Mouse (Mus musculus): ENCODE results near the gene Trex2. TPM values are rescaled to one million over a fixed set of nuclear protein-coding genes. Genes with fewer than 3 reads are reported as not detected.
"Not testable (repeated sequence)": the region's sequence is repeated elsewhere in the genome, so short reads cannot be mapped to it uniquely, and the experiment has no call there.

Trex2 gene
- polyA plus RNA-seq, 1 experiment from 2014 or later: 98.8 TPM

DNA sequence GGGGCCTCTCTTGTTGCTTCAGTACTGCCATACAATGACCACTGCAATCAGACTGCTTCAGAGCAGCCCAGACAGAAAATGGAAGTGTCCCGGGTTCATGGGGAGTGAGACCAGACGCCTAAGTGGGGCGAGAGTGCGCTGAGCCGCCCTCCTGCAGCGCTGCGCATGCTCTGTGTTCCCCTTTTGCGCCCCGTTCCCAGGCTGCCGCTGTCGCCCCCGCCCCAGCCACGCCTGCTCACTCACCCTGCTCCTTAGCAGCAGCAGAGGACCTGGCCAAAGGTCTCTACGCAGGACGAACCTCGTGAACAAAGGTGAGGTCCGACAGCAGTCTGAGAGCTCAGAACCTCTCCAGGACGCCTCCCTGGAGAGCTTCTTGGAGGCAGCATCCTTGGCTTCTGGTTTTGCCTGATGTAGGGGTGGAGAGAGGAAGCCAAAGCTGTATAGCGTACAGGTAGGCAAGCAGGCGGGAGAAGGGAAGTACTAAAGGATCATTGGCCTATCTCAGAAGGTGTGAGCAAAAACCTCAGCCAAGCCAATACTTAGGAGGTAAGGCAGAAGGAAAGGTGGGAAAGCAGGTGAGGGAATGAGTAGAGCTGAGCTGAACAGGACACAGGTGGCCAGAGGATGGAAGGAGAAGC lies 24.1 kb downstream of the Trex2 start, which contains the start of gene Zfp92:
Gene Zfp92, plus strand, starts transcription at position 217 of the 638 bp plus-strand sequence.
- no peak for ATAC-seq (ENCODE audit: low FRiP score, low TSS enrichment)
- no peak for DNase-seq (ENCODE audit: low spot score)
- H3K4me3 ChIP-seq (ENCODE audit: low read depth, low read length): peak within 1 kb of the TSS; percentile 17; the same call in 1 of the 2 replicates

DNA sequence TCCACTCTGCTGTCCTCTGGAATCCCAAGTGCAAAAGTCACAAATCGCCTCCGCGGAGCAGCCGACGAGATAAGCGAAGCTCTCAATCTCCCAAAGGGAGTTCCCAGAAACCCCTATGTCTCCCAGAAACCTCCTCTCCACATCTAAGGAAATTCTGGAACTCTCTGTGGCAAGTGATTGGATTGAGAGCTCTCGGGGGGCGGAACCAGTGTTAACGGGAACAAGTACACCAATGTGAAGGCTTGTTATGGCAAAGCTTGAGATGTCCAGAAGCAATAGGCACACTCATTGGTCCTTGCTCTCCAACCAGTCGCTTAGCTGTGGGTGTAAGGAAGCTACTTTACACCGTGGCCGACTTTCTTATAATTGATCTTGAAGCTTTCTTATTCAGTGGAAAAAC lies 33.5 kb downstream of the Trex2 start:
- Histone ChIP-seq H3K27ac (replicated peaks) (no peak overlapping the region), H3K4me2 (replicated peaks; ENCODE audit: low read depth) (no peak overlapping the region), H3K27me3 (ENCODE audit: control insufficient read depth, insufficient read depth, low read length) (no peaks in the 10 kb centered on the region), H3K9me3 (ENCODE audit: control insufficient read depth, low read length) (no peaks in the 10 kb centered on the region), H3K4me1 (replicated peaks; ENCODE audit: control insufficient read depth, insufficient read depth) (no peaks in the 10 kb centered on the region), H3K36me3 (ENCODE audit: control insufficient read depth, insufficient read depth, low read length) (no peaks in the 10 kb centered on the region), H3K9ac (ENCODE audit: low read length) (no peak overlapping the region), H3K4me3 (ENCODE audit: low read depth, low read length) (no peak overlapping the region)
- 91% methylated on average over 12 of the region's 12 CpGs for WGBS
- TF ChIP-seq EP300 (optimal IDR thresholded peaks at IDR 0.05): no peak
- no peak for TF ChIP-seq CTCF (IDR thresholded peaks at IDR 0.05; ENCODE audit: low read depth)
- DNase-seq (ENCODE audit: low spot score): no peak
- no peak for ATAC-seq (ENCODE audit: low FRiP score, low TSS enrichment)

More for the DNA sequence above, 24.1 kb downstream of the Trex2 start, which contains the start of gene Zfp92:
- H3K36me3 ChIP-seq (ENCODE audit: control insufficient read depth, insufficient read depth, low read length): no peaks in the 10 kb centered on the region
- no peak within 1 kb of the TSS for H3K27ac ChIP-seq (replicated peaks)
- H3K9ac ChIP-seq (ENCODE audit: low read length): no peak within 1 kb of the TSS
- no peaks in the 10 kb centered on the region for H3K9me3 ChIP-seq (ENCODE audit: control insufficient read depth, low read length)
- H3K27me3 ChIP-seq (ENCODE audit: control insufficient read depth, insufficient read depth, low read length): no peaks in the 10 kb centered on the region
- H3K4me2 ChIP-seq (replicated peaks; ENCODE audit: low read depth): peak within 1 kb of the TSS; percentile 41
- H3K4me1 ChIP-seq (replicated peaks; ENCODE audit: control insufficient read depth, insufficient read depth): no peaks in the 10 kb centered on the region
- WGBS: 22% methylated on average over 19 of the region's 20 CpGs
- TF ChIP-seq EP300 (optimal IDR thresholded peaks at IDR 0.05): no peak
- no peak for TF ChIP-seq CTCF (IDR thresholded peaks at IDR 0.05; ENCODE audit: low read depth)

DNA sequence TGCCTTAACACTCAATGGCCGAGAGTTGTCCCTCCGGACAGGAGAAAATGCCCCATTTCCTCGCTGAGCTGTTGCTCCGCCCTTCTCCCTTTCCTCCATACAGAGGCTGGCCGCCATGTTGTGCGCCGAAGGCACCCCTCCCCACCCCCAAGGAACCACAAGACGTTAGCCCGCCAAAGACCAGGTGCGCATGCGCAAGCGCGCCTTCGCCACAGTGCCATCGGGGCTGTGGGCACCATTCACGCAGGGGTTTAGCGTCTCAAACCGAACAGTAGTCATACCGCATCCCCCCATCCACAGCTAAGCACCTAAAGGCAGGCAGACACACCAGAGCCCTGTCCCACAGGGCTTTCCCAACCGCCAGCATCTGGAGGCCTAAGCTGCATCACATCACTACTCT lies 34.2 kb downstream of the Trex2 start:
- no peaks in the 10 kb centered on the region for H3K27me3 ChIP-seq (ENCODE audit: control insufficient read depth, insufficient read depth, low read length)
- WGBS: 91% methylated on average over 19 of the region's 20 CpGs
- TF ChIP-seq EP300 (optimal IDR thresholded peaks at IDR 0.05): no peak
- TF ChIP-seq CTCF (IDR thresholded peaks at IDR 0.05; ENCODE audit: low read depth): no peak

DNA sequence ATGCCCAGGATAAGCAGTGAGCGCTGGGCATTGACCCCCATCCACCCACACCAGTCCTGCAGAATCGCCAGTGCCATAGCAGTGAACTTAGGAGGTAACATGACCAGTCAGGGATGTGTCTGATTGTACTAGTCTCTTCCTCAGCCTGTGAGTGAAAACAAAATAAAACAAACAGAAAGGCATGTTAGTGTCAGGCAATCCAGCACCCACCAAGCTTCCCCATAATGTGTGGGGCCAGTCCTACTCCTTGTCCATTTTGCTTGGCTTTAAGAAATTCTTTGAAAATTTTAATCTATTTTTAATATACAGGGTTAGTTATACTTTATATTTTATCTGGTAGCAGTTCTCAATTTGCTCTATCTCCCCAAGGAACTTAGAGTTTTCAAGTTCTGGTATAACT lies 36.5 kb downstream of the Trex2 start, which contains the start of gene Gm18336:
Gene Gm18336, minus strand, starts transcription at position 101 of the 400 bp plus-strand sequence.
- not testable (repeated sequence) for H3K9ac ChIP-seq (ENCODE audit: low read length); H3K4me1 ChIP-seq (replicated peaks; ENCODE audit: control insufficient read depth, insufficient read depth); ATAC-seq (ENCODE audit: low FRiP score, low TSS enrichment); H3K9me3 ChIP-seq (ENCODE audit: control insufficient read depth, low read length); H3K27ac ChIP-seq (replicated peaks); H3K4me2 ChIP-seq (replicated peaks; ENCODE audit: low read depth); H3K36me3 ChIP-seq (ENCODE audit: control insufficient read depth, insufficient read depth, low read length); H3K4me3 ChIP-seq (ENCODE audit: low read depth, low read length); DNase-seq (ENCODE audit: low spot score); H3K27me3 ChIP-seq (ENCODE audit: control insufficient read depth, insufficient read depth, low read length)
- WGBS: 75% methylated on average over 1 of the region's 2 CpGs

More for the DNA sequence above, 34.2 kb downstream of the Trex2 start:
- no peak overlapping the region for H3K9ac ChIP-seq (ENCODE audit: low read length)
- no peaks in the 10 kb centered on the region for H3K36me3 ChIP-seq (ENCODE audit: control insufficient read depth, insufficient read depth, low read length)
- no peak overlapping the region for H3K4me3 ChIP-seq (ENCODE audit: low read depth, low read length)
- no peaks in the 10 kb centered on the region for H3K9me3 ChIP-seq (ENCODE audit: control insufficient read depth, low read length)
- ATAC-seq (ENCODE audit: low FRiP score, low TSS enrichment) (no peak), DNase-seq (ENCODE audit: low spot score) (no peak)
- H3K4me1 ChIP-seq (replicated peaks; ENCODE audit: control insufficient read depth, insufficient read depth): no peaks in the 10 kb centered on the region
- H3K27ac ChIP-seq (replicated peaks): no peak overlapping the region
- H3K4me2 ChIP-seq (replicated peaks; ENCODE audit: low read depth): no peak overlapping the region

DNA sequence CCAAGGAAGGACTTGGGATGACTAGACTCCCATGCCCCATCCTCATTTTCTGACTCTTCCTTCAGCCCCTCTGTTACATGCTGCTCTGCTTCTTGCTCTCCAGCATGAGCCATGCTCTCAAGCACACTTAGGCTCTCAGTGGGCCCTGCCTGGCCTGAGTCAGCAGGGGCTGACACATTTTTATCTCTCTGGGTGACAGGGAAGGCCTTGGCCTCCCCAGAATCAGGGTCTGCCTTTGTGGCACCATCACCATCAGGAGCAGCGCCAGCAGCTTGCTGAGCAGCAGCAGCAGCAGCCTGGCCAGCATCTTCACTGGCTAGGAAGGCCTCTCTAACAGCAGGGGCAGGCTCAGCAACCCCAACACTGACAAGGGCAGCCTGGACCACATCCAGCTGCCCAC lies 38.7 kb downstream of the Trex2 start:
- WGBS: 94% methylated on average over 1 of the region's 1 CpGs
- H3K4me1 ChIP-seq (replicated peaks; ENCODE audit: control insufficient read depth, insufficient read depth): no peaks in the 10 kb centered on the region
- no peak for ATAC-seq (ENCODE audit: low FRiP score, low TSS enrichment)

DNA sequence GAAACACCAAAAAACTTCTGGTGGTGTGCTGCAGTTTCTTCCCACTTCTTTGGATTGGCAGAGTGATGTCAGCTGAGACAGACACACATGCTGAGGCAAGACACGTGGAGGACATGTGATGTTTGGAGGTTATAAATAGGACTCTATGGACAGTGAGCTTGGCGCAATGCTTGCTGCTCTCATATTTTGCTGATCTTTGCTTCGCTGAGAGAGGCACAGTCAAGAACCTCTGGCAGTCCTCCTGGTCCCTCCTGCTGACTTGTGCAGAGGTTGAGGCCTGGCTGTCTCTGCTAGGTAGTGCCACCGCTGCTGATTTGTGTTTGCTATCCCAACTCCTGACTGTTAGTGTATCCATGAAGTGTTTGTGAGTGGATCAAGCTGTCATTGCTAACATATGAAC lies 43.7 kb downstream of the Trex2 start:
- Histone ChIP-seq H3K4me1 (replicated peaks; ENCODE audit: control insufficient read depth, insufficient read depth) (no peaks in the 10 kb centered on the region), H3K9me3 (ENCODE audit: control insufficient read depth, low read length) (no peaks in the 10 kb centered on the region), H3K4me3 (ENCODE audit: low read depth, low read length) (no peak overlapping the region), H3K9ac (ENCODE audit: low read length) (no peak overlapping the region), H3K27me3 (ENCODE audit: control insufficient read depth, insufficient read depth, low read length) (no peaks in the 10 kb centered on the region), H3K4me2 (replicated peaks; ENCODE audit: low read depth) (no peak overlapping the region), H3K36me3 (ENCODE audit: control insufficient read depth, insufficient read depth, low read length) (no peaks in the 10 kb centered on the region), H3K27ac (replicated peaks) (no peak overlapping the region)
- no peak for DNase-seq (ENCODE audit: low spot score)
- TF ChIP-seq CTCF (IDR thresholded peaks at IDR 0.05; ENCODE audit: low read depth): no peak
- TF ChIP-seq EP300 (optimal IDR thresholded peaks at IDR 0.05): no peak
- ATAC-seq (ENCODE audit: low FRiP score, low TSS enrichment): no peak
- 80% methylated on average over 4 of the region's 4 CpGs for WGBS

More for the DNA sequence above, 38.7 kb downstream of the Trex2 start:
- DNase-seq (ENCODE audit: low spot score): no peak
- no peak overlapping the region for H3K9ac ChIP-seq (ENCODE audit: low read length)
- H3K27me3 ChIP-seq (ENCODE audit: control insufficient read depth, insufficient read depth, low read length): no peaks in the 10 kb centered on the region
- H3K27ac ChIP-seq (replicated peaks): no peak overlapping the region
- no peak for TF ChIP-seq CTCF (IDR thresholded peaks at IDR 0.05; ENCODE audit: low read depth)
- no peak for TF ChIP-seq EP300 (optimal IDR thresholded peaks at IDR 0.05)
- no peak overlapping the region for H3K4me3 ChIP-seq (ENCODE audit: low read depth, low read length)
- no peak overlapping the region for H3K4me2 ChIP-seq (replicated peaks; ENCODE audit: low read depth)
- H3K9me3 ChIP-seq (ENCODE audit: control insufficient read depth, low read length): no peaks in the 10 kb centered on the region
- no peaks in the 10 kb centered on the region for H3K36me3 ChIP-seq (ENCODE audit: control insufficient read depth, insufficient read depth, low read length)
